Mouse (Mus musculus) embryonic facial prominence, embryonic 14.5 days (tissue): ENCODE data around the gene Hist1h2bg. TPM values are rescaled to one million over a fixed set of nuclear protein-coding genes. Genes with fewer than 3 reads are reported as not detected.
"Not testable (repeated sequence)": the region's sequence is repeated elsewhere in the genome, so short reads cannot be mapped to it uniquely, and the experiment has no call there.

ENCODE experiments used
- ATAC-seq: fragments of 200-750 bp; cut with Nextera tagmentation; 2 replicates; pipeline ENCODE4 v1.8.0; 2017; ENCODE audit warnings: low read depth, moderate number of reproducible peaks, moderate TSS enrichment
- DNase-seq: peaks from one replicate; pipeline ENCODE4 v3.0.0-alpha.2; 2015; ENCODE audit warnings: low spot score
- H3K27ac ChIP-seq: fragments of 300-500 bp; sonication (generic); replicated peaks from 2 replicates; pipeline ENCODE4 v1.5.1; 2014; ENCODE audit warnings: low read depth, mild to moderate bottlenecking, low read length, moderate library complexity
- H3K27me3 ChIP-seq: fragments of 300-500 bp; sonication (generic); replicated peaks from 2 replicates; pipeline ENCODE4 v1.6.1; 2014; ENCODE audit warnings: low read length; ENCODE audit not compliant: control insufficient read depth, insufficient read depth
- H3K36me3 ChIP-seq: fragments of 300-500 bp; sonication (generic); 2 replicates; pipeline ENCODE4 v1.6.1; 2014; ENCODE audit warnings: low read length, mixed read lengths; ENCODE audit not compliant: control insufficient read depth, insufficient read depth
- H3K4me1 ChIP-seq: fragments of 300-500 bp; sonication (generic); 2 replicates; pipeline ENCODE4 v1.6.1; 2014; ENCODE audit warnings: antibody characterized with exemption, low read length; ENCODE audit not compliant: control insufficient read depth, insufficient read depth
- H3K4me2 ChIP-seq: fragments of 300-500 bp; sonication (generic); 2 replicates; pipeline ENCODE4 v1.6.1; 2014; ENCODE audit warnings: low read depth, mild to moderate bottlenecking, low read length, moderate library complexity, mixed read lengths
- H3K4me3 ChIP-seq: fragments of 300-500 bp; sonication (generic); 2 replicates; pipeline ENCODE4 v1.5.1; 2014; ENCODE audit warnings: low read depth, mild to moderate bottlenecking, low read length
- H3K9ac ChIP-seq: fragments of 300-500 bp; sonication (generic); 2 replicates; pipeline ENCODE4 v1.6.1; 2014; ENCODE audit warnings: low read depth, mild to moderate bottlenecking, low read length, moderate library complexity, mixed read lengths
- H3K9me3 ChIP-seq: fragments of 300-500 bp; sonication (generic); 2 replicates; pipeline ENCODE4 v1.6.1; 2016; ENCODE audit warnings: low read length; ENCODE audit not compliant: control insufficient read depth
- WGBS: fragments of 180-500 bp; shearing (Covaris S2); extraction: QIAGEN DNeasy Blood & Tissue Kit; methylation state at CpG from one replicate; pipeline ENCODE4 v1.1.7; 2014; 5-methylcytosine and 5-hydroxymethylcytosine counted together
- polyA plus RNA-seq: library from polyadenylated mRNA; unstranded; fragments of >200 nt; fragmentation: Nextera tagmentation; extraction: Ambion mirVana; gene quantifications from 2 replicates; pipeline ENCODE4 v1.2.1, GENCODE M21; 2014

Hist1h2bg gene
- polyA plus RNA-seq, 1 experiment from 2014 or later, result 5.1 TPM

GRCm38 (mm10) chr13:23554393-23554792, 16.8 kb upstream of the Hist1h2bg start:
- DNase-seq (no peak), ATAC-seq (no peak)
- Histone ChIP-seq H3K4me2 (peak overlapping the region; percentile 97), H3K9ac (peak overlapping the region; percentile 87), H3K27me3 (no peaks in the 10 kb centered on the region), H3K36me3 (no peaks in the 10 kb centered on the region), H3K27ac (peak overlapping the region; percentile 98), H3K9me3 (no peaks in the 10 kb centered on the region), H3K4me3 (peak overlapping the region; percentile 58), H3K4me1 (peaks cover 14% of the 10 kb centered on the region; the same call in 1 of the 2 replicates)
- 20% methylated on average over 9 of the region's 9 CpGs for WGBS

GRCm38 (mm10) chr13:23554925-23555838, 16.0 kb upstream of the Hist1h2bg start:
- ATAC-seq, result peak; percentile 89
- WGBS, result 0% methylated on average over 49 of the region's 54 CpGs
- Histone ChIP-seq H3K9me3 (no peaks in the 10 kb centered on the region), H3K36me3 (no peaks in the 10 kb centered on the region), H3K4me1 (peaks cover 14% of the 10 kb centered on the region; the same call in 1 of the 2 replicates), H3K9ac (peak overlapping the region; percentile 87), H3K4me2 (peak overlapping the region; percentile 97), H3K27ac (peak overlapping the region; percentile 98), H3K27me3 (no peaks in the 10 kb centered on the region), H3K4me3 (peak overlapping the region; percentile 58)
- DNase-seq, result peak; percentile 96

GRCm38 (mm10) chr13:23555839-23556416, 15.3 kb upstream of the Hist1h2bg start:
- H3K36me3 ChIP-seq, result no peaks in the 10 kb centered on the region
- peak overlapping the region; percentile 98 for H3K27ac ChIP-seq
- WGBS, result under 1% methylated on average over 18 of the region's 18 CpGs
- no peaks in the 10 kb centered on the region for H3K9me3 ChIP-seq
- H3K9ac ChIP-seq, result peak overlapping the region; percentile 87
- ATAC-seq (peak; percentile 71), DNase-seq (peak; percentile 98)
- no peaks in the 10 kb centered on the region for H3K27me3 ChIP-seq
- H3K4me3 ChIP-seq, result peak overlapping the region; percentile 58
- H3K4me1 ChIP-seq, result peaks cover 11% of the 10 kb centered on the region; the same call in 1 of the 2 replicates
- peak overlapping the region; percentile 97 for H3K4me2 ChIP-seq

- H3K27ac ChIP-seq, result peak overlapping the region; percentile 98
These were observed 14.3 kb upstream of the Hist1h2bg start for GRCm38 (mm10) chr13:23556906-23557305.

GRCm38 (mm10) chr13:23560699-23561098, 10.5 kb upstream of the Hist1h2bg start:
- WGBS, result 15% methylated on average over 2 of the region's 2 CpGs
- peak overlapping the region; percentile 28; the same call in 1 of the 2 replicates for H3K27ac ChIP-seq
- H3K27me3 ChIP-seq, H3K36me3 ChIP-seq, H3K4me3 ChIP-seq, ATAC-seq, H3K9me3 ChIP-seq, H3K4me1 ChIP-seq: not testable (repeated sequence)
- peak overlapping the region; percentile 29 for H3K4me2 ChIP-seq
- peak; percentile 12 for DNase-seq
- H3K9ac ChIP-seq, result 0 out of 2 replicates have a peak overlapping the region, but pooled peaks have one; percentile 34

More at GRCm38 (mm10) chr13:23556906-23557305, 14.3 kb upstream of the Hist1h2bg start:
- H3K9me3 ChIP-seq, result no peaks in the 10 kb centered on the region
- peak overlapping the region; percentile 97 for H3K4me2 ChIP-seq
- WGBS, result 45% methylated on average over 3 of the region's 3 CpGs
- no peak for ATAC-seq
- no peak overlapping the region for H3K4me3 ChIP-seq
- no peaks in the 10 kb centered on the region for H3K36me3 ChIP-seq
- peaks cover 10% of the 10 kb centered on the region; the same call in 1 of the 2 replicates for H3K4me1 ChIP-seq
- H3K9ac ChIP-seq, result no peak overlapping the region
- no peak for DNase-seq
- H3K27me3 ChIP-seq, result no peaks in the 10 kb centered on the region

- H3K27me3 ChIP-seq, ATAC-seq, H3K36me3 ChIP-seq, H3K9me3 ChIP-seq, H3K4me1 ChIP-seq, DNase-seq: not testable (repeated sequence)
- WGBS, result 4% methylated on average over 2 of the region's 5 CpGs
- Histone ChIP-seq H3K4me2 (peak overlapping the region; percentile 70), H3K27ac (peak overlapping the region; percentile 98), H3K4me3 (peak overlapping the region; percentile 42), H3K9ac (peak overlapping the region; percentile 63)
These were observed 9.7 kb upstream of the Hist1h2bg start for GRCm38 (mm10) chr13:23561531-23561882.

GRCm38 (mm10) chr13:23561883-23562659, 9.1 kb upstream of the Hist1h2bg start, which contains the start of gene Hist1h3e:
TSS of gene Hist1h3e (minus strand) at chr13:23562369.
- not testable (repeated sequence) for H3K36me3 ChIP-seq, H3K4me1 ChIP-seq, H3K27me3 ChIP-seq, H3K9me3 ChIP-seq
- Histone ChIP-seq H3K27ac (peak within 1 kb of the TSS; percentile 98), H3K4me3 (peak within 1 kb of the TSS; percentile 42), H3K9ac (peak within 1 kb of the TSS; percentile 63), H3K4me2 (peak within 1 kb of the TSS; percentile 70)
- 0% methylated on average over 35 of the region's 67 CpGs for WGBS
- DNase-seq, result peak; percentile 99
- ATAC-seq, result peak; percentile 93
